Mouse (Mus musculus): Measurements from ENCODE around the gene Cdc40.

GRCm38 (mm10) chr10:40901786-40902185 lies 18.7 kb upstream of the Cdc40 start:
- TF ChIP-seq GATA1 (IDR thresholded peaks at IDR 0.05; ENCODE audit: borderline replicate concordance, low read length) (no peak), CTCF (IDR thresholded peaks at IDR 0.05; ENCODE audit: low read depth, low read length) (no peak), POLR2AphosphoS5 (IDR thresholded peaks at IDR 0.05; ENCODE audit: insufficient replicate concordance, low read depth, low read length) (no peak), GATA2 (IDR thresholded peaks at IDR 0.05; ENCODE audit: borderline replicate concordance, low read depth, low read length) (no peak), TAL1 (conservative IDR thresholded peaks at IDR 0.05; ENCODE audit: low read depth, low read length) (no peak)

All from G1E (cell line).